Mouse (Mus musculus): ENCODE data around the gene Zfp358.
A peak's percentile ranks its signal among the peaks of the same experiment; 100 is the strongest.

Gene Zfp358

DNA sequence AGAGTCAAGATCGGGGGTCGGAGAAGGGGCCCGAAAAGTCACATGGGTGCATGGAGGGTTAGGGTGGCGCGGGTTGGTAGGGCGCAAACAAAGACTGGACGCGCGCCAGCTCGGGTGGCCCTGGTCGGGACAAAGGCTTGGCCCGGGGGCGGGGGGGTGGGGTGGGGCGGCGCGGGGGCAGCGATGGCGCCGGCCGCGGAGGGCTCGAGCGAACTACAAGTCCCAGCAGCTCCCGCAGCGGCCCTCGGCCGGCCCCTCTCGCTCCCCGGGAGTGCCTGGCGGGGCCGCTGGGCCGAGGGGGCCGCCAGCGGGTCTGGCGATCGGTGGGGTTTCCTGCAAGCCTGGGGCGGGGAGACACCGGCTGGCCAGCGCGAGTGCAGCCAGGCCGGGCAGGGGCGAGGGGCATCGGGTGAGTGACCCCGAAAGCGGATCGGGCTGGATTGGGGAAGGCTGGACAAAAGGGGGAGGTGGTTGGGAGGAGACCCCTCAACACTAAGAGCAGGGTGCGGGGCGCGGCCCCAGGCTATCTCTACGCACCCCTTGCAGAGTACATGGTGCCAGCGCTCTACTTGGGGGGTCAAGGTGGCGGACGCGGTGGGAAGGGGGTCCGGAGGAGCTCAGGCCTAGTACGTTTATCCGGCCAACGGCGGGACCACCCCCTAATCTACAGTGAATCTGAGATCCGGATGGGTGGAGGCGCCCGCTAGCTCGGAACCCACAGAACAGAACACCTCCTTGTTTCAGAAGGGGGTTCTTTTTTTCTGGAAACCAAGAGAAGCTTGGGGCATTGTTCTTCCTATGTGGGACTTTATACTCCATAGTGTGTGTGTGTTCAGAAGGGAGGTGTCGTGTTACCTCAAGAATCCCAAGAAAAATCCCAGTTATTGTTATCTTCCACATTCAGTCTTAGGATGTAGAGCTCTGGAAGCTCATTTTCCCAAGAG, at the start of gene Zfp358:
Gene Zfp358, plus strand, starts transcription at position 238 of the 944 bp plus-strand sequence.
- peak; percentile 88 for DNase-seq (ENCODE audit: low read depth, low spot score)

DNA sequence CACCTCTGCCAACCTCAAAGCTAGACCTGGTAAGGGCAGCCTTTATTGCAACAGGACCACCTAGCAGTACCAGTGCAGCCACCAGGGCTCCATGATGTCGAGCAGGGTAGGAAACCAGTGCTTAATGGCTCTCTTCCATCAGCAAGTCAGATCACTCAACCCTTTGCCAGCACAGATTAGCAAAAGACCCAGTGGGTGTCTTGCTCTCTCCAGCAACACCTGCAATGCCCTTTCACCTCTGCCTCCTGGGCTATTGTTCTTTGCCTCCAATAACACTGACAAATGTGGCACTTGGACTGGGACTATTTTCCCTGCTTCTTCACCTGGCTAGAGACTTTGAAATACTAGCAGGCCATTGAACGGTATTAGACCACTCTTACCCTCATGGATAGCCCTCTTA, 43.7 kb upstream of the Zfp358 start:
- no peak for DNase-seq (ENCODE audit: low read depth, low spot score)

DNA sequence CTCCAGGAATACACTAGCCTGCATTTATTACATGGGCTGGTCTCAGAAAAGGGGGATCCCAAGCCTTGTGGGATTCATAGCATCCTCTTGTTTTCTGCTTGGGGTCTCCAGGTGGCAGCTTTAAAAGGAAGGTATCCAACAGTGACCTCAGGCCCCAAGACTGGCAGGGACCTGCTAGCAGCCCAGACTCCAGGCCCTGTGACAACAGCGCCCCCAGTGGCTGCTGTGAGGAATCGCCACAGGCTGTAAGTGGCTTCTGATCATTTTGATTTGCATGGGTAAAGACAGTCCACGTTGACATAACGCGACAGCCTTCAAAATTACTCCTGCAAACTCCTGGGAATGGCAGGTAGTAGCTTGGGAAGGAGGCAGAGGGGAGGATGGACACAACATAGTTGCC, 42.3 kb upstream of the Zfp358 start:
- peak; percentile 73 for DNase-seq (ENCODE audit: low read depth, low spot score)

DNA sequence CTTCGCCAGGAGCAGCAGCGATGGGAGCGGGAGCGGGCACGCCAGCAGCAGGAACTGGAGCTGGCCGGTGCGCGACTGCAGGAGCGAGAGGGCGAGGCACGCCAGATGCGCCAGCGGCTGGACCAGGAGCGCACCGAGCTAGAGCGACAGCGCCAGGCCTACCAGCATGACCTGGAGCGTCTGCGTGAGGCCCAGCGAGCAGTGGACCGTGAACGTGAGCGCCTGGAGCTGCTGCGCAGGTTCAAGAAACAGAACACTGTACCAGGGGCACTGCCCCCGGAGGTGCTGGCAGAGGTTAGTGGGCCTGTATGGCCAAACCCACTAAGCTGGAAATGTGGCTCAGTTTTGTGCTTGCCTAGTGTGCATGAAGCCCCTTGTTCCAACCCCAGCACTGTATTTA, 40.9 kb upstream of the Zfp358 start:
- DNase-seq (ENCODE audit: low read depth, low spot score) = no peak

DNA sequence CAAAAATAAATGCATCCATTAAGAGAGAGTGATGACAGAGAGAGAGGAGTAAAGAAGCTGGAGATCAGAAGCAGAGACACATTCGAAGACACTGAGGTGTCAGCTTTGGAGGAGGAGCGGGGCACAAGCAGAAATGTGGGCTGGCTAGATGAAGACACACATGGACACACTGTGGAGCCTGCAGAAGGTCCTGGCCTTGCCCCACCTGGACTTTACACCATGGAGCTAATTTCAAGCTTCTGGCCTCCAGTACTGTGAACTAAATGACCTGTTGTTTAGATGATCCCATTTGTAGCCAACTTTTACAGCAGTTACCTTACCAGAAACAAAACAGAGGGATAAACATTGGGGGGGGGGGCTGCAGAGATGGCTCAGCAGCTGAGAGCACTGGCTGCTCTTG, 29.7 kb upstream of the Zfp358 start:
- DNase-seq (ENCODE audit: low read depth, low spot score) = no peak

DNA sequence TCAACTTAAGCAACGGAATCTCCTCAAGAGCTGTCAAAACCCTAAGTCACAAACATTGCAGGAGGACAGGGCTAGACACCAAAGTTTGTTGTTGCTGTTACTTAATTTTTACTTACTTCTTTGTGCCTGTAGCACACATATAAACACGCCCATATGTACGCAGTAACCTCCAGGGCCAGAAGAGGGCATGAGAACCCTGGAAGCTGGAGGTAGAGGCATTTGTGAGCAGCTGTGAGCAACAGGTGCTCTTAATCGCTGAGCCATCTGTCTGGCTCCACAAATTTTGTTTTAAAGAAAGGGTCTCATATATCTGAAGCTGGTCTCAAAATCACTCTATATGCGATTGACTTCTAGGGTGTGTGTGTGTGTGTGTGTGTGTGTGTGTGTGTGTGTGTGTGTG, 28.6 kb upstream of the Zfp358 start:
- DNase-seq (ENCODE audit: low read depth, low spot score) = peak; percentile 48

DNA sequence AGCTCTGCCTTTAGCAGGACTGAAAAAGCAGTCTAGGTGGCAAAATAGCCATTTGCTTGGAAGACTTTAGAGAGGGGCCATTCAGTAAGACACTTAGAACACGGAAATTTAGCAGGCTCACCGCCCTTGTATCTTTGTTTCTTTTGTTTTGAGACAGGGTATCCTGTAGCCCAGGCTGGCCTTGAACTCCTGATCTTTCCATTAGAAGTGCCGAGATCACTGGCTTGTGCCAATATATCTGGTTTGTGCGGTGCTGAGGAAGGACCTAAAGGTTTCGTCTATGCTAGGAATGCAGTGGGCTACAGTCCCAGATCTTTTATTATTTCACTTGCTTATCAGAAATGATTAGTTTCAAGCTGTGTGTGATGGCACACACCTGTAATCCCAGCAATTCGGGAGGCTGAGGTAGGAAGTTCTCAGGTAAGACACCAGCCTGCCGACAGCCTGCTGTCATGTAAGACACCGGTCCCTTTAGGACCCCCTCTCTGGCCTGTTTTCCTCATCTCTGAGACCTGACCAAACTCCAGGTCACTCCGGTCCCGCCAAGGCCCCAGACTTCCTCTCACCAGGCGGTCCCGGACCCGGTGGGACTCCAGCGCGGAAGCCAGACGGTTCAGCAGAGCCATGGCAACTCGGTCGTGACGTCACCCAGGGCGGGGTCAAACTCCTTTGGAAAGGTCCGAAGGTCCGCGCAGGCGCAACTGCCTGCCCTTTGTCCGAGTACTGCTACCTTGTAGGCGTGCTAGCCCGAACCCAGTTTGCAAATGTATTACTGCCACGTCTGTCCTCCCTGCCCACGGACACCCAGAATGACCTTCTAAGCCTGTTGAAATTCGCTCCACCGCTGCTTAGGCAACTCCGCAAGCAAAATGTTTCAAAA, 25.7 kb upstream of the Zfp358 start, which contains the start of gene Pex11g:
Gene Pex11g, minus strand, starts transcription at position 675 of the 880 bp plus-strand sequence.
- peak; percentile 95 for DNase-seq (ENCODE audit: low read depth, low spot score)

DNA sequence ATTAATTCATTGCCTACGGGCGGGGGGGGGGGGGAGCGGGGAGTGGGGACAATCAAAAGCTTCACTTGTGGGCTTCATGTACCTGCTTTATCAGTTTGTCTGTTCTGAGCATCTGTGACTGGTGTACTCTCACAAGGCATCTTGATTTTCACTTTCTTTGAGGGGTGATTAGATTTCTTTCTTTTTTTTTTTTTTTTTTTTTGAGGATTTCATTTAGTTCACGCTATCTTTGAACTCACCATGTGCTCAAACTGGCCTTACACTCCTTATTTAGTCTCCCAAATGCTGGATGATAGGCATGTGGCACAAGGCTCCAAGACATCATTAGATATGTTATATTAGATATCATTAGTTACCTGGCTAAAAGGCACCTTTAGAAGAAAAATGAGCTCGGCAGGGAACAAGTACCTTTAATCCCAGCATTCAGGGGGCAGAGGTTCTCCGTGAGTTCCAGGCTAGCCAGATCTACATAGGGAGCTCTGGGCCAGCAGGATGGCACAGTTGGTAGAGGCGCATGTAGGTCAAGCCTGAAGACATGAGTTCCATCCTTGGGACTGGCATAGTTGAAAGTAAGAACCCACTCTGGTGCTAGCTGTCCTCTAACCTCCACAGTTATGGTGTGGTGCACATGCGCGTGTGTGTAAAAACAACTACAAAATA, 24.9 kb upstream of the Zfp358 start:
- no peak for DNase-seq (ENCODE audit: low read depth, low spot score)

DNA sequence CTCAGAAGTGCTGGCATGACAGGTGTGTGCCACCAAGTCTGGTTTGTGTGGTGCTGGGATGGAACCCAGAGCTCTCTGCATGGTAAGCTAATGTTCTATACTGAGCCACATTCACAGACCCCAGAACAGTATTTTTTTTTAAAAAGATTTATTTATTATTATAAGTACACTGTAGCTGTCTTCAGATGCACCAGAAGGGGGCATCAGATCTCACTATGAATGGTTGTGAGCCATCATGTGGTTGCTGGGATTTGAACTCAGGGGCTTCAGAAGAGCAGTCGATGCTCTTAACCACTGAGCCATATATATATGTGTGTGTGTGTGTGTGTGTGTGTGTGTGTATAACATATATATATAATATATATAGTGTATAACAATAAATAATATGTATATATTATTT, 24.1 kb upstream of the Zfp358 start:
- DNase-seq (ENCODE audit: low read depth, low spot score) = no peak

DNA sequence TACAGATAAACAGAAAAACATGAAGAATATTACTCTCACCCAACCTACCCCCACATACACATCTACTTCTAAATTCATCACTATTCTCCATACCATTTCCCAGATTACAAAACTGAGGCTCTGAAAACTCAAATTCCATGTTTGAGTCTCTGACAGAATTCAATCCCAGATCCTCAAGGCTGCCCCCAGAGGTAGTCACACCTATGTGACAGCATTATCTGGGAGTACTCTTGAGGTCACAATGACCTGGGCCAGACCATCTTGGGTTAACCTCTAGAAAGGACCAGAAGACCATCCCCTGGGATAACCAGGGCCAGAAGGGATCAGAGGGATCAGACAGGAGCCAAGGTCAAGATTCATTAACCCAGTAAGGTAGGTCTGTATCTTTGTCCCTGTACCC, 22.4 kb upstream of the Zfp358 start, which contains the start of gene Tex45:
Gene Tex45, plus strand, starts transcription at position 301 of the 400 bp plus-strand sequence.
- DNase-seq (ENCODE audit: low read depth, low spot score) = no peak

DNA sequence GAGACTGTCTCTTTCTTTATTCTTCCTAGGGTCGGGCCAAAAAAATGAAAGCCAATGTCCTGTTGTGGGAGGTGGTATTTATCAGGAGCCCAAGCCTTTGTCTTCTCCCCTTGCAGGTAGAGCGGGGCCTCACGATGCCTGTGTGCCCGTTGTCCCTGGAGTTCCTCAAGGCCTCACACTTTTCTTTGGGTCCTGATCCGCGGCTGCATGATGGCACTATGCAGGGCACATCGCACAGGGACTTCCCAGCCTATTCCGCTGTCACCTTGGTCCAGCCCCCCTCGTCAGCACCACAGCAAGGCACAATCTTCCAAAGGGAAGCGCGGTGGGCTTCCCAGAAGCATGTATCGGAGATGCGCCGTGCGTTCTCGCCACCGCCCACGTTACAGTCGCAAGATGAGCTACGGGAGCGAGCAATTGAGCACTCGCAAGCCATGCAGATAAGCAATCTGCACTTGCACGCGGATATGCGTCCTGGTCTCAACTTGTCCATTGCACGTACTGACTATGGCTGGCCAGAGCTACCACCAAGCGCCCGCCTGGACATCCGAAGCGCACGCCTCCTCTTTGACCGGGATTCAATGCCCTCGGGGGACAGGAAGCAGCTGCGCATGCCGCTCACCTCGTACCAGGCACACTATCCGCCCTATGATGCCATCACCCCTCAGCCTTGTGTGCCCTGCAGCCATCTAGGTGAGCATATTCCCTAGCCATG, 17.1 kb upstream of the Zfp358 start:
- peak; percentile 33 for DNase-seq (ENCODE audit: low read depth, low spot score)

DNA sequence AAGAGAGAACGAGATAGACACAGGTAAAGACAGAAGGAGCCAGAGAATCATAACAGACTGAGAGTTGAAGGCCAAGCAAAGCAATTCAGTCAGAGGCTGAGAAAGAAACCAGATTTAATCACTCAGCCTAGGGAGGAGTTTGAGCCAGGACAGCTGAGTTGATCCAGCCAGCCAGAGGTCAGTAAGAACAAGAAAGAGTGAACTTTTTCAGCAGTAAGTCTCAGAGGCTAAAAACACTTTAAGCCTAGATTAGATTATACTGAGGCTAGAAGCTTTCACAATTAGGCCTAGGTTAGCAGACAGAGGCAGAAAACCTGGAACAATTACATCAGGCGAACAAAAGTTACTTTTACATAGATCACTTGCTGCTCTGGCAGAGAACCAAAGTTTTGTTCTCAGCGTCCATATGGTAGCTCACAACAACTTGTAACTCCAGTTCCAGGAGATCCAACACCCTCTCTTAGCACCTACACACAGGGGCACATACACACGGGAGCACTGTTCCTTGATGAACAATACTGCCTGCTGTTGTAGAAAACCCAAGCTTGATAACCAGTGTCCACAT, 12.6 kb upstream of the Zfp358 start:
- DNase-seq (ENCODE audit: low read depth, low spot score) = peak; percentile 57

DNA sequence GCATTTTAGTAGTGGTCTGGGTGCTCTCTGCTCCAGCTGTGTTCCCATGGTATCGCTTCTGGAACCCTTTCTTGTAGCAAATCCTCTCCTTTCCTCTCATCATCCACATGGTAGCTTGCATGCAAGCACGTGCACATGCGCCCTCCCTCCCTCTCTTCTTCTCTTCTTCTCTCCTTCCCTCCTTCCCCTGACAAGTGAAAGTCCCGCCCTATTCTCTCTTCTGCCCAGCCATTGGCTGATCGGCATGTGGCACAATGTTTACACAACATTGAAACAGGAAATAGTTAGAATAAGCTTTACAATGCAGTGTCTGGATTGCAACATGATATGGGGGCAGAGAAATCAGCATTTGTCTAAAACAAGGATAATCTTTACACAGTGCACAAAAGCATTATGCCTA, 11.3 kb upstream of the Zfp358 start:
- no peak for DNase-seq (ENCODE audit: low read depth, low spot score)

DNA sequence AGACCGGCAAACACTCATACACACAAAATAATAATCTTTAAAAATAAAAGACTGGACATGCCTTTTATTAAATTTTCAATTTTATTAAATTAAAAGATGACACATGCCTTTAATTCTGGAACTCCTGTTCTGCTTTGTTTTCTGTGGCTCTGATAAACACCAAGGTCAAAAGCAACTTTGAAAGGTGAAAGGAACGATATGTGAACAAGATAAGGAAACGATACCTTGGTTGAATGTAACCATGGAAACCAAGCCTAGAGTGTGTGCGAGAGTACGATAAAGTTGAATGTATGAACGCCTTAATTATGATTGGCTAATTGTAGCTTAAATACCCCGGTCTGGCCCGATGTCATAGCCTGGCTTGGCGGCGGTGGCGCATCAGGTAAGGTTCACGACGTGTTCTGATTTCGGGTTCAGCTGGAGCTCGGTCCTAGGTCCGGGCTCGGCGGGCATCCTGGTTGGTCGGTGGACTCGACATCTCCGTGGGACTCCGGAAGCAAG, 10.6 kb upstream of the Zfp358 start:
- no peak for DNase-seq (ENCODE audit: low read depth, low spot score)

DNA sequence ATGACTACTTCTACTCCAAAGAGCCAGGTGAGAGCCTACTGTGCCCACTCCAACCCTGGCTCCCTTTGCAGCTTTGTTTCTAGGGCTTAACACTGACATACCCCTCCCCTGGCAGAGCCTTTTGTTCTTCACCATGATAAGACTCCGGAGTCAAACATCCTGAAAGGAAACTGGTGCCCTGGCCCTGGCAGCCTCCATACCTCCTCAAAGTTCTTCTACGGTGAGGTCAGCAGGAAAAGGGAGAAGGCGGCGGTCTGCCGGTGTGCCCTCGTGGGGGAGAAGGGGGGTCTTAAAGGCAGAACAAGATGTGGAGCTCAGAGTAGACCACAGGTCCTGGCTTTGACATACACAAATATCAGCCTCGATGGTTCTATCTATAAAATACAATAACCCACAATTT, 9.4 kb upstream of the Zfp358 start:
- no peak for DNase-seq (ENCODE audit: low read depth, low spot score)

DNA sequence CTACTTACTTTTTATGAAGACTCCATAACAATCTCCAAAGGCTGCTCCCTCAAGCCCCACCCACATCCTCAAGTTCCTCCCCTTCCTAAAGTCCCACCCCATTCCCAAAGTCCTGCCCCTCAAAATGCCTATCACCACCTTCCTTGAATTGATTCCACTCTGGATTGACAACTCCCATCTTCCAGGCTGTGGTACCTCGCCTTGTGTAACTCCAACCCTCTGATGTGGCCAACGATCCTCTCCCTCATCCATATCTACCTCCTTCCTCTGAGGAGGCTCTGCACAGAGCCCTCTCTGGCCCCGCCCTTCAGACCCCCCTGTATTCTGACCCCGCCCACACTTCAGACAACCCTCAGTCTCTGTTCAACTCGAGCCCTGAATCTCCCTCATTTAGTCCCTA, 7.7 kb upstream of the Zfp358 start:
- DNase-seq (ENCODE audit: low read depth, low spot score) = no peak

DNA sequence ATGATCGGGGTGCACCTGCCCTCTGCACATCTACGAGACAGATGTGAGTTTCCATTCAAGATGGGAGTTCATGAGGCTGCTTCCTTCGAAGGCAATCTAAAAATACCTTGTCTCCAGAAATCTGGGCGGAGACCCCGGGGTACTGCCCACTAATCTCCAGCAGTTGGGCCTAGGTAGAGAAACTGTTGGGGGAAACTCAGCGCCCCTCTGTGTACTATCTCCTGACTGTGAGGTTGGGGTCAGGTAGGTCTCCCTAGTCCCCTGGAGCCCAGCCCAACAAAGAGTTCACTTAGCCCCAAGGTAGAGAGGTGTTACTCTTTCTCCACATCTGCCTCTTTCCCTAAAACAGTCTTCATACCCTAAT, 889 bp downstream of the Zfp358 start:
- DNase-seq (ENCODE audit: low read depth, low spot score) = no peak

DNA sequence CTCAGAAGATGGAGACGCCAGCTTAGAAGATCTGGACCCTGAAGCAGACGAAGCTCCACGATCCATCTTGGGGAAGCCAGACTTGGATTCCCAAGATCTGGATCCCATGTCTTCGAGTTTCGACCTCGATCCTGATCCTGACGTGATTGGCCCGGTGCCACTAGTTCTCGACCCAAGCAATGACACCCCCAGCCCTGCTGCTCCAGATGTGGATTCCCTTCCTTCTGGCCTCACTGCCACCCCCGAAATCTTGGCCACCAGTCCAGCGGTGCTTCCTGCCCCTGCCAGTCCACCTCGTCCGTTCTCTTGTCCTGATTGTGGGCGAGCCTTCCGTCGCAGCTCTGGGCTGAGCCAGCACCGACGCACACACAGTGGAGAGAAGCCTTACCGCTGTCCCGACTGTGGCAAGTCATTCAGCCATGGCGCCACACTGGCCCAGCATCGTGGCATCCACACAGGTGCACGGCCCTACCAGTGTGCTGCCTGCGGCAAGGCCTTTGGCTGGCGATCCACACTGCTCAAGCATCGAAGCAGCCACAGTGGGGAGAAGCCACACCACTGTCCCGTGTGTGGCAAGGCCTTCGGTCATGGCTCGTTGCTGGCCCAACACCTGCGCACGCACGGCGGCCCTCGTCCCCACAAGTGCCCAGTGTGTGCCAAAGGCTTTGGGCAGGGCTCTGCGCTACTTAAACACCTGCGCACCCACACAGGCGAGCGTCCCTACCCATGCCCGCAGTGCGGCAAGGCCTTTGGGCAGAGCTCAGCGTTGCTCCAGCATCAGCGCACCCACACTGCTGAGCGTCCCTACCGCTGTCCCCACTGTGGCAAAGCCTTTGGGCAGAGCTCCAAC, 2.9 kb downstream of the Zfp358 start:
- DNase-seq (ENCODE audit: low read depth, low spot score) = no peak

DNA sequence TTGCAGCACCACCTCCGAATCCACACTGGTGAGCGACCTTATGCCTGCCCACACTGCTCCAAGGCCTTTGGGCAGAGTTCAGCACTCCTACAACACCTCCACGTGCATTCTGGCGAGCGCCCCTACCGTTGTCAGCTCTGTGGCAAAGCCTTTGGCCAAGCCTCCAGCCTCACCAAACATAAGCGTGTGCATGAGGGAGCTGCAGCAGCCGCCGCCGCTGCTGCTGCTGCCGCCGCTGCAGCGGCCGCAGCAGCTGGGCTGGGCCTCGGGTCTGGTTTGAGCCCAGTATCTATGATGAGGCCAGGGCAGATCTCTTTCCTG, 3.5 kb downstream of the Zfp358 start:
- no peak for DNase-seq (ENCODE audit: low read depth, low spot score)

DNA sequence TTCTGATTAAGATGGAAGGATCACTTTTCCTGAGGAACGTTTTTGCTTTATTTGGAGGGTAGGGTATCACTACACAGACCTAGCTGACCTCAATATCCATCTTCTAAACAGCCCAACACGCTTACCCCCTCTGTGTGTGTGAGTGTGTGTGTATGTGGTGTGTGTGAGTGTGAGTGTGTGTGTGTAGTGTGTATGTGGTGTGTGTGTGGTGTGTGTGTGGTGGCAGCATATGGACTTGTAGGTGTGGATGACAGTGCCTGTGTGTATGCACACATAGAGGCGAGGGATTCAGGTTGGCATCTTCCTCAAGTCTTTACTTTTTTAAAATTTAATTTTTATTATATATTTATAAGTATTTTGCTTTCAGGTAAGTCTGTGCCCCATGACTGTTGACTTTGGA, 5.6 kb downstream of the Zfp358 start:
- DNase-seq (ENCODE audit: low read depth, low spot score) = no peak

Measured in brain, adult 2 months (tissue).